Mouse (Mus musculus) bone marrow, adult 2 months (tissue): ENCODE data around the gene Trim8.

Source experiments
- CTCF ChIP-seq: fragments of 200-500 bp; IDR thresholded peaks from 2 replicates; pipeline ENCODE4 v1.5.1; 2011; ENCODE audit warnings: low read length, control low read depth; ENCODE audit not compliant: control insufficient read depth, insufficient read depth
- POLR2A ChIP-seq: fragments of 200-500 bp; IDR thresholded peaks from 2 replicates; pipeline ENCODE4 v1.6.1; 2011; ENCODE audit warnings: low read depth, mild to moderate bottlenecking, control low read depth, low read length, borderline replicate concordance; ENCODE audit not compliant: control insufficient read depth

GRCm38 (mm10) chr19:46478826-46479225, 22.7 kb upstream of the Trim8 start:
- TF ChIP-seq CTCF (no peak), POLR2A (no peak)
